Mouse (Mus musculus) CH12.LX (cell line): ENCODE measurements around the gene Lrrfip1. TPM values are rescaled to one million over a fixed set of nuclear protein-coding genes. Genes with fewer than 3 reads are reported as not detected.

Experiments used
- DNase-seq: peaks from one replicate; pipeline ENCODE4 v3.0.0-alpha.2; 2013; ENCODE audit errors: extremely low read depth
- H3K27ac ChIP-seq: 2 replicates; pipeline ENCODE4 v1.5.1; 2012; ENCODE audit warnings: low read depth, mild to moderate bottlenecking, control low read depth, moderate library complexity; ENCODE audit not compliant: insufficient read depth
- H3K27me3 ChIP-seq: replicated peaks from 2 replicates; pipeline ENCODE3; 2012; ENCODE audit warnings: inconsistent platforms
- H3K36me3 ChIP-seq, 2 experiments: replicated peaks in 1 of 2; 2 replicates each; pipeline versions ENCODE3 to v1.6.1; 2012; ENCODE audit warnings: inconsistent platforms in 1 of 2, low read length in 1 of 2, mild to moderate bottlenecking in 1 of 2, mixed read lengths in 1 of 2, moderate library complexity in 1 of 2; ENCODE audit not compliant: control insufficient read depth in 1 of 2, insufficient read depth in 1 of 2
- H3K4me1 ChIP-seq, 2 experiments: 2 replicates each; pipeline ENCODE4 v1.6.1; 2012; ENCODE audit warnings: inconsistent platforms in 1 of 2, moderate library complexity in 1 of 2; ENCODE audit not compliant: insufficient read depth in 2 of 2, control insufficient read depth in 1 of 2
- H3K4me2 ChIP-seq: 2 replicates; pipeline ENCODE4 v1.6.1; 2012; ENCODE audit warnings: low read depth, mild to moderate bottlenecking, control low read depth; ENCODE audit not compliant: poor library complexity, insufficient read depth, severe bottlenecking
- H3K4me3 ChIP-seq, 3 experiments: fragments of 150-350 bp in 1 of 3; sonication (generic) in 1 of 3; replicated peaks in 1 of 3; 2 replicates each; pipeline versions ENCODE3 to v1.5.1; 2011 to 2012; ENCODE audit warnings: low read depth in 2 of 3, low read length in 2 of 3, mild to moderate bottlenecking in 2 of 3, moderate library complexity in 2 of 3, control low read depth in 1 of 3, improper control_type of control experiment in 1 of 3, inconsistent platforms in 1 of 3, mixed read lengths in 1 of 3; ENCODE audit not compliant: poor library complexity in 1 of 3
- H3K79me2 ChIP-seq: replicated peaks from 2 replicates; pipeline ENCODE4 v1.6.1; 2012; ENCODE audit warnings: mild to moderate bottlenecking, moderate library complexity; ENCODE audit not compliant: control insufficient read depth, poor library complexity, insufficient read depth, severe bottlenecking; ENCODE audit errors: extremely low read depth
- H3K9ac ChIP-seq: 2 replicates; pipeline ENCODE4 v1.6.1; 2012; ENCODE audit warnings: low read depth, mild to moderate bottlenecking, control low read depth, moderate library complexity; ENCODE audit not compliant: insufficient read depth
- H3K9me3 ChIP-seq: replicated peaks from 2 replicates; pipeline ENCODE3; 2012; ENCODE audit warnings: low read length, inconsistent platforms, mixed read lengths
- CHD1 ChIP-seq: IDR thresholded peaks from 2 replicates; pipeline ENCODE4 v1.6.1; 2012; ENCODE audit warnings: low read depth, low read length, improper control_type of control experiment, inconsistent platforms
- CHD2 ChIP-seq: IDR thresholded peaks from 2 replicates; pipeline ENCODE4 v1.6.1; 2011; ENCODE audit warnings: low read length, improper control_type of control experiment
- E2F4 ChIP-seq: IDR thresholded peaks from 2 replicates; pipeline ENCODE4 v1.6.1; 2011; ENCODE audit warnings: low read depth, low read length, improper control_type of control experiment; ENCODE audit not compliant: insufficient replicate concordance
- ELF1 ChIP-seq: IDR thresholded peaks from 2 replicates; pipeline ENCODE4 v1.6.1; 2014; ENCODE audit warnings: low read depth, mild to moderate bottlenecking, inconsistent platforms, low read length, improper control_type of control experiment
- EP300 ChIP-seq: IDR thresholded peaks from 2 replicates; pipeline ENCODE4 v1.6.1; 2011; ENCODE audit warnings: low read length, improper control_type of control experiment
- ETS1 ChIP-seq: conservative IDR thresholded peaks from 2 replicates; pipeline ENCODE4 v1.6.1; 2012; ENCODE audit warnings: low read depth, mild to moderate bottlenecking, inconsistent platforms, low read length, improper control_type of control experiment, moderate library complexity
- GABPA ChIP-seq: IDR thresholded peaks from 2 replicates; pipeline ENCODE4 v1.6.1; 2012; ENCODE audit warnings: low read depth, low read length, improper control_type of control experiment, inconsistent platforms; ENCODE audit not compliant: insufficient replicate concordance
- IRF4 ChIP-seq: IDR thresholded peaks from 2 replicates; pipeline ENCODE4 v1.6.1; 2014; ENCODE audit warnings: low read depth, mild to moderate bottlenecking, inconsistent platforms, low read length, improper control_type of control experiment
- JUND ChIP-seq: conservative IDR thresholded peaks from 2 replicates; pipeline ENCODE4 v1.6.1; 2011; ENCODE audit warnings: low read depth, low read length, improper control_type of control experiment
- KAT2A ChIP-seq: IDR thresholded peaks from 2 replicates; pipeline ENCODE4 v1.6.1; 2012; ENCODE audit warnings: low read length, improper control_type of control experiment, inconsistent platforms; ENCODE audit not compliant: insufficient replicate concordance
- MAFK ChIP-seq: IDR thresholded peaks from 2 replicates; pipeline ENCODE4 v1.6.1; 2011; ENCODE audit warnings: low read length, improper control_type of control experiment; ENCODE audit not compliant: insufficient replicate concordance
- MAZ ChIP-seq: IDR thresholded peaks from 2 replicates; pipeline ENCODE4 v1.6.1; 2012; ENCODE audit warnings: low read depth, mild to moderate bottlenecking, inconsistent platforms, low read length, improper control_type of control experiment, moderate library complexity
- NRF1 ChIP-seq: IDR thresholded peaks from 2 replicates; pipeline ENCODE4 v1.6.1; 2014; ENCODE audit warnings: low read depth, mild to moderate bottlenecking, inconsistent platforms, low read length, improper control_type of control experiment, moderate library complexity
- PAX5 ChIP-seq: IDR thresholded peaks from 2 replicates; pipeline ENCODE4 v1.6.1; 2012; ENCODE audit warnings: low read length, inconsistent platforms, mixed read lengths
- UBTF ChIP-seq: IDR thresholded peaks from 2 replicates; pipeline ENCODE4 v1.6.1; 2012; ENCODE audit warnings: low read depth, mild to moderate bottlenecking, inconsistent platforms, low read length, improper control_type of control experiment, moderate library complexity
- USF2 ChIP-seq: conservative IDR thresholded peaks from 2 replicates; pipeline ENCODE4 v1.6.1; 2011; ENCODE audit warnings: low read depth, low read length, improper control_type of control experiment
- ZC3H11A ChIP-seq: IDR thresholded peaks from 2 replicates; pipeline ENCODE4 v1.6.1; 2012; ENCODE audit warnings: low read depth, mild to moderate bottlenecking, inconsistent platforms, low read length, improper control_type of control experiment
- ZMIZ1 ChIP-seq: IDR thresholded peaks from 2 replicates; pipeline ENCODE4 v1.6.1; 2012; ENCODE audit warnings: low read depth, mild to moderate bottlenecking, inconsistent platforms, low read length, improper control_type of control experiment
- dilution Hi-C: fragments of 300-500 bp; cut with MboI; formaldehyde crosslinking; loops from 2 replicates; pipeline ENCODE4 v1.14.3; 2020; ENCODE audit warnings: low sequenced_read_pairs; ENCODE audit not compliant: extremely low pct_unique_long_range_greater_than_20kb, extremely low pct_ligation_motif_present
- in situ Hi-C: fragments of 300-500 bp; cut with MboI; formaldehyde crosslinking; loops from 3 replicates; pipeline ENCODE4 v1.14.3; 2019; ENCODE audit warnings: low sequenced_read_pairs, low pct_ligation_motif_present, low pct_unique_long_range_greater_than_20kb, mixed read lengths
- polyA plus RNA-seq: library from polyadenylated mRNA; unstranded; fragments of >175 nt; gene quantifications from 2 replicates; pipeline ENCODE4 v1.2.1, GENCODE M21; 2012; ENCODE audit warnings: low read depth; ENCODE audit not compliant: insufficient read length
- total RNA-seq, 2 experiments: library from RNA; depleted of rRNA; stranded (reverse); fragments of 300-350 nt in 1 of 2; fragments of >200 nt in 1 of 2; gene quantifications; 2 replicates each; pipeline ENCODE4 v1.2.3; 2012 to 2014

Gene Lrrfip1
- total and polyA plus RNA-seq, 3 experiments = 17.2 to 30.5 (median 19.1) TPM

DNA sequence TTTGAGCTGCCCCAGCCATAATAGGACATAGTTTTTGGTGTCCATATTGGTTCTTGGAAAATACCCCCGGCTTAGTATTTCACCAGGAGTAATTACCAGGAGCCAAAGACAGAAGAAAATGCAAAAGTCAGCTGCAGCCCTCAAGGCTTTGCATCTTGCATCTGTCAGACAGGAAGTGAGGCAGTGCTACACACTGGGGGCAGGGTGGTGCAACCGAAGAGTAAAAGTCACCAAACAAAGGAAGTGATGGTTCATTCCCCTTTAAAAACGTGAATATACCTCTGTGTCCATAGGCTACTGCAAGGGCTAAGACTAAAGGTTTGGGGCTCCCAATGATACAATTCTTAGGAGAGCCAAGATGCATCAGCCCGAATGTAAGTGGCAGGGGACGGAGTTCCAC is 98.0 kb downstream of the Lrrfip1 start:
- H3K79me2 ChIP-seq = no peaks in the 10 kb centered on the region
- no peaks in the 10 kb centered on the region for H3K9me3 ChIP-seq
- in situ Hi-C loops = no loop called here
- peak; percentile 24 for DNase-seq
- no peak overlapping the region for H3K9ac ChIP-seq
- TF ChIP-seq ZC3H11A = no peak
- 0 out of 2 replicates have a peak, but pooled peaks have one; percentile 16 for TF ChIP-seq ELF1
- TF ChIP-seq, all 38 proteins: peak for 1
- Histone ChIP-seq H3K36me3 (peaks cover 7 to 61% of the 10 kb centered on the region in 2 experiments), H3K4me1 (peaks cover 3 to 47% of the 10 kb centered on the region in 2 experiments; a peak in 2 of 4 replicates), H3K4me2 (no peak overlapping the region), H3K27ac (no peak overlapping the region), H3K27me3 (no peaks in the 10 kb centered on the region), H3K4me3 (no peak overlapping the region)
- dilution Hi-C loops = no loop called here

DNA sequence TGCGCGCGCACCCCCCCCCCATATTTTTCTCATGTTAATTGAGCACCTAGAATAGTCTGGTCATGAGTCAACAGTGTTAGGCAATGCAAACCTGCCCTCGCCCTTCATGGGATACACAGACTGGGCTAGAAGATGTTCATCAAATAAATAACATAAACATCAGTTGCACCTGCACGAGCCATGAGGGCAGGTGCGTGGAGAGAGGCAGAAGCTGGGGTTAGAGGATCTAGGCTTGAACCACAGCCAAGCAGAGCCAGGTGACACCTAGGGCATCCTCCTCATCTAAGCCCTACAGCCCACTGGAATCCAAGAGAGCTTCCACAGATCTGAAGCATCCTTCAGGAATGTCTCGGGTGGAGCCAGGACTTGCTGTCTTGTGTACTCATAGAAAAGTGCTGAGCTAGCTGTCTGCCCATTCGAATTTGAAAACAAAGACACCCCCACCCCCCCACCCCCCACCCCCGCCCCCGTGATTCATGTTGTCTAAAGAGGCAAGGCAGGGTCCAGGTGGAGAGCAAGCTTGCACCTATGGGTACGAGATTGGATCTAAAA is 98.8 kb downstream of the Lrrfip1 start:
- in situ Hi-C loops = no loop called here
- no peaks in the 10 kb centered on the region for H3K27me3 ChIP-seq
- no peak overlapping the region for H3K9ac ChIP-seq
- no peak for TF ChIP-seq CHD2
- no peak for TF ChIP-seq ETS1
- no peak for TF ChIP-seq MAFK
- no peak for TF ChIP-seq USF2
- TF ChIP-seq GABPA = no peak
- TF ChIP-seq KAT2A = no peak
- TF ChIP-seq ZMIZ1 = no peak
- no peak for TF ChIP-seq MAZ
- TF ChIP-seq PAX5 = no peak
- no peak for TF ChIP-seq JUND
- no peak for TF ChIP-seq EP300
- TF ChIP-seq E2F4 = no peak
- TF ChIP-seq IRF4 = no peak
- no peak for TF ChIP-seq CHD1
- TF ChIP-seq UBTF = no peak
- no peak for TF ChIP-seq NRF1
- TF ChIP-seq, all 38 proteins: peak for 0
- Histone ChIP-seq H3K4me3 (no peak overlapping the region), H3K4me1 (peaks cover 2 to 38% of the 10 kb centered on the region in 2 experiments; a peak in 2 of 4 replicates), H3K36me3 (peaks cover 7 to 61% of the 10 kb centered on the region in 2 experiments), H3K4me2 (no peak overlapping the region), H3K27ac (no peak overlapping the region), H3K9me3 (no peaks in the 10 kb centered on the region), H3K79me2 (no peaks in the 10 kb centered on the region)
- dilution Hi-C loops = no loop called here
- DNase-seq = no peak
